Mouse (Mus musculus) splenic B cell, adult 2 months (primary cell): ENCODE data around the gene Tgm1.

Experiments used
- DNase-seq: peaks from one replicate; pipeline ENCODE4 v3.0.0-alpha.2; 2011; ENCODE audit warnings: low read depth, low spot score
- H3K27me3 ChIP-seq: 2 replicates; pipeline ENCODE4 v1.6.1; 2012; ENCODE audit warnings: mild to moderate bottlenecking, low read length, moderate library complexity, mixed read lengths; ENCODE audit not compliant: control insufficient read depth, poor library complexity, insufficient read depth, severe bottlenecking
- H3K36me3 ChIP-seq: 2 replicates; pipeline ENCODE4 v1.6.1; 2012; ENCODE audit warnings: mild to moderate bottlenecking, low read length, moderate library complexity, mixed read lengths; ENCODE audit not compliant: control insufficient read depth, poor library complexity, insufficient read depth, severe bottlenecking

Gene Tgm1

DNA sequence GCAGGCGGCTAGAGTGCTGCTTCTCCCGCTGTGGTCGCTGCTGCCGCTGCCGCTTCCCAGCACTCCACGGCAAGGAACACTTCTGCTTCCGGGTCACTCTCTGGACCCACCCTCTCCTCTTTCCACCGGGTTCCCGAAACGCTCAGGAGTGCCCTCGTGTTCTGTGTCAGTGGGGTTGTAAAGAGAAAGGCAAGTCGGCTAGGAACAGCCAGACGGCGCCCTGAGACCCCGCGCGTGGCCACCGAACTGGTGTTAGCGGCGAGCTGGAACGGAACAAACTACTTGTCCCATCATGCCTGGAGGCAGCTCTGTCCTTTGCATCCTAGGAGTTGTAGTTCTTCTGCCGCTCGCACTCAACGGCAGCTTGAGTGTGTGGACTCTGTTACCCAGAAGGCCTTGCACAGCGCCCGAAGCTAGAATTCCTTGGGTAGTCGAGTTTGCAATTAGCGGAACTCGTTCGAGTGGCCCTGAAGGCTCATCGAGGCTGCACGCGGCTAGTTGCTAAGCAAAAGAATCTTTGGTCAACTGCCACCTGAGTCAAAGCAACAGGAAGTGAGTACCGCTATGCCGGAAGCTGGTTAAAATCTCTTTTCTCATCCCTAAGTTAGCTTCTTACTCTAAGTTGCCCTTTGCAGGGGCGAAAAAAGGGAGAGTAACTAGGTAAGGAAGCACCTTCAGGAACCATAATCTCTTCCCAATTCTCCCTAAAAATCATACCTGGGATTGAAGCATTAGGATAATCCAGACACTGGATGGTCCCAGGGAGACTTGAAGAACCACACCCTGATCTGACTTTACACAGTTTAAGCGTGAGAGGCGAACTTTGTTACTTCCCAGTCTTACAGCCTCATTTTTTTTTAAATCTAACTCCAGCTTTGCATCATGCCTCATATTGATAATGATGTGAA, 41.6 kb downstream of the Tgm1 start, which contains the start of the genes Gmpr2 and Nedd8:
Gene Gmpr2 (plus strand): TSS at position 109 of the 908 bp plus-strand sequence.
Gene Nedd8 (minus strand): TSS at position 292 of the 908 bp plus-strand sequence.
- Histone ChIP-seq H3K27me3 (no peaks in the 10 kb centered on the region), H3K36me3 (no peaks in the 10 kb centered on the region; the same call in 1 of the 2 replicates)
- peak; percentile 97 for DNase-seq

DNA sequence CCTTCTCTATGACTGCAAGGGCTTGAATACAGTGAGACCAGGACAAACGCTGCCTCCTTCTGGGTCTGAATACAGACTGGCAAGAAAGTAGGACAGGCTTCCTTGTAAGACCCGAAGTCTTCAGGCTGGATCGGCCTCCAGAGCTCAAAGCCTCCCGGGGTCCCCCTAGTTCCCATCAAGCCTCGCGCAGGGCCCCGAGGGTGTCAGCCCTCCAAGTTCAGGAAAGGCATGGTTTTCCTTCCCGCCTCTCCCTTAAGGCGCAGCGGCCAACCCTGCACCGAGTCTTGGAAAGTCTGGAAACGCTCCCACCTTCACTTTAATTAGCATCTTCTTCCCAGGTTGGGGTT, 42.3 kb downstream of the Tgm1 start:
- no peaks in the 10 kb centered on the region for H3K27me3 ChIP-seq
- H3K36me3 ChIP-seq = no peaks in the 10 kb centered on the region; the same call in 1 of the 2 replicates
- DNase-seq = no peak

DNA sequence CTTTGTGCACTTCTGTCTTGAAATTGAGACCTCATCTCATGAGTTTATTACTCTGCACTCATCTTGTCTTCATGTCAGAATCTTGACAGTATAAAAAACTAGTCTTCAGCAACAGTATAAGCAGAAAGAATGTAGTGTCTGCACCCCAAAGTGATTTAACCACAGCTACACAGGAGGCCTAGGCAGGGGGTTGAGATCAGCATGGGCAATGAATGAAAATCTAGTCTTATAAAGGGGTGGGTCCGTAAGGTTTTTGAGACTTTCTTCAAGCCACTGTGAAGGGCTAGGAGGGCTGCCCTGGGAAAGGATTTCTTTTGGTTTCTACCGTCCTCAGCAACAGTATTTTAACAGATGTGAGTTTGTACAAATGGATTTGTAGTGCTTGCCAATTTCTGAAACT, 53.1 kb downstream of the Tgm1 start:
- Histone ChIP-seq H3K27me3 (no peaks in the 10 kb centered on the region), H3K36me3 (peaks cover 6% of the 10 kb centered on the region)
- no peak for DNase-seq

DNA sequence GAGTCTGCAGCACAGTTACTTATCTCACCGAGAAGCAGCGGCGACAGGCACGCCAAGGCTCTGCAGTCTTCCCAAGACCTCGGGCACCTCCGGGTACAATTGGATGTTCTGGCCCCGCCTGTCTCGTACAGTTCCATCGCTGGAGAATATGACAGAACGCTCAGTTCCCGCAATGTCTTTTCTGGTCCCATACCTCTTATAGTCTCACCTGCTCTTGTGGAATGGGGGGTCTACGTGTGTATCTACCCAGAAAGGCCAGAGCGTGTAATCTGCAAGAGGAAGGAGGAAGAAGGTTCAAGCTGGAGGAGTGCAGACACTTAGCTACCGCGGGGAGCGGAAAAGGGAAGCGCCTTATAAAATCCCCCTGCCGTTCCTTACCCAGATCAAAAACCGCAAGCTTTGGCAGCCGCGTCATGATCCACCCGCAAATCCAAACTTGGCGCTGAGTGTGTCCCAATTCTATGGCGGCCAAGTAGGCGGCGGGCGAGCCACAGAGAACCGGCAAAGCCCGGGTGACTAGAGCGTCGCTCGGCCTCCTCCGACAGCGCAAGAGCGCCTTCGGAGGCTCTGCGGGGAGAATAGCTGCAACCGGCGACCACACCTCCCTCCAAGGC, 53.7 kb downstream of the Tgm1 start, which contains the start of gene Mdp1:
Gene Mdp1 (minus strand): TSS at position 549 of the 614 bp plus-strand sequence.
- peaks cover 6% of the 10 kb centered on the region for H3K36me3 ChIP-seq
- DNase-seq = peak; percentile 87
- H3K27me3 ChIP-seq = no peaks in the 10 kb centered on the region

DNA sequence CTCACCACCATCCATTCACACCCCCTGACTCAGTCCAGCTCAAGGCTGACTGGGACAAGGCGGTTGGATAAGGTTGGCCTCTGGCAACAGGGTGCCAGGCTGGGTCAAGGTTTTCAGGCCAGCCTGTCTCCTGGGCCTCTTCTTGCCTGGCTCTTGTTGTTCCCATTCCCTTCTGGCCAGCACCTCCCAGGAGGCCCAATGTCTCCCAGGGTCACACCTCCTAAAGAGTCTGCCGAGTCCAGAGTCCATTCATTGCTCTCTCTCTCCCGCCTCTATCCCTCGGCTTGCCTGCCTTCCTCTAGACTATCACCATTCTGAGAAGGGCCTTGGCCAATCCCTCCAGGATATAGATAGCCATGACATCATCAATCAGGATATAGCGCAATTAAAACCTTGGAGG, 55.7 kb downstream of the Tgm1 start:
- DNase-seq = no peak

DNA sequence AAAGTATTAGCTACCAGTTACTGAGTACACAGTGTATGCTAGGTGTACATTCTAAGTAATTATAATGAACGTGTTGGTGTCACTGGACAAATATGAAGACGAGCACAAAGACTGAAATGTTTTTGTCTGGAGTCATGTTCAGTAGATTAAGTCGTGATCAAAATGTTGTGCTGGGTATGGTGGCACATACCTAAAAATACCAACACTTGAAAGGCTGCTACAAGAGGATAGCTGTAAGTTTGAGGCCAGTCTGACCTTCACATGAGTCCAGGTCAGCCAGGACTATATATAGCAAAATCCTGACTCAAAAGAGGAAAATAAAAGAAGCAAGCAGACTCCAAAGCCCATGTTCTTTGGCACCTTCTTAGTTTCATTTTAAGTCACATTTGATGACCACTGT, 56.8 kb downstream of the Tgm1 start:
- no peaks in the 10 kb centered on the region for H3K27me3 ChIP-seq
- peaks cover 3% of the 10 kb centered on the region for H3K36me3 ChIP-seq

More for the DNA sequence above, 55.7 kb downstream of the Tgm1 start:
- peaks cover 6% of the 10 kb centered on the region for H3K36me3 ChIP-seq
- H3K27me3 ChIP-seq = no peaks in the 10 kb centered on the region

DNA sequence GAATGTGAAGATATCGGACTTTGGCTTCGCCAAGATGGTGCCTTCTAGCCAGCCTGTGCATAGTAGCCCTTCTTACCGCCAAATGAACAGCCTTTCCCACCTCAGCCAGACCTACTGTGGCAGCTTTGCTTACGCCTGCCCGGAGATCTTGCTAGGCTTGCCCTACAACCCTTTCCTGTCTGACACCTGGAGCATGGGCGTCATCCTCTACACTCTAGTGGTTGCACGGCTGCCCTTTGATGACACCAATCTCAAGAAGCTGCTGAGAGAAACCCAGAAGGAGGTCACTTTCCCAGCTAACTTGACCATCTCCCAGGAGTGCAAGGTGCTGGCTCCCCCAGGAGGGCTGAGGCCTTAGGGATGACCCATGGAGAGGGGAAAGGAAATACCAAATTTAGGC, 62.2 kb downstream of the Tgm1 start:
- DNase-seq = no peak
- Histone ChIP-seq H3K36me3 (no peaks in the 10 kb centered on the region), H3K27me3 (no peaks in the 10 kb centered on the region)

More for the DNA sequence above, 56.8 kb downstream of the Tgm1 start:
- DNase-seq = no peak
